Mouse (Mus musculus) ovary, postnatal 36 days (tissue): Measurements from ENCODE around the gene Gphn.
"Not testable (repeated sequence)": the region's sequence is repeated elsewhere in the genome, so short reads cannot be mapped to it uniquely, and the experiment has no call there.

Experiments
- DNase-seq: peaks from one replicate; pipeline ENCODE4 v3.0.0; 2022; ENCODE audit warnings: low spot score, mixed read lengths

The Gphn gene

GRCm38 (mm10) chr12:78356472-78356871 is 130.3 kb downstream of the Gphn start:
- no peak for DNase-seq

DNA sequence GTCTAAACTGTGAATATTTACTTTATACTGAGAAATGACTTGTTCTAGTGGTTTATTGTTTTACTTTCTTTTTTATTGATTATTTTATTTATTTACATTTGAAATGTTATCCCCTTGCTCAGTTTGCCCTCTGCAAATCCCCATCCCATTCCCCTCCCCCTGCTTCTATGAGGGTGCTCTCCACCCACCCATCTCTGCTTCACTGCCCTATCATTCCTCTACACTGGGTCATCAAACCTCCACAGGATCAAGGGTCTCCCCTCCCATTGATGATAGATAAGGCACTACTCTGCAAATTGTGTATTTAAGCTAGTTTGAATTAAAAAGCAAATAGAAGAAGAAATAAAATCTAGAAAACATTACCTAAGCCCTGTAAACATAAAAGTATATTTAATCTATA is 163.1 kb downstream of the Gphn start:
- no peak for DNase-seq

DNA sequence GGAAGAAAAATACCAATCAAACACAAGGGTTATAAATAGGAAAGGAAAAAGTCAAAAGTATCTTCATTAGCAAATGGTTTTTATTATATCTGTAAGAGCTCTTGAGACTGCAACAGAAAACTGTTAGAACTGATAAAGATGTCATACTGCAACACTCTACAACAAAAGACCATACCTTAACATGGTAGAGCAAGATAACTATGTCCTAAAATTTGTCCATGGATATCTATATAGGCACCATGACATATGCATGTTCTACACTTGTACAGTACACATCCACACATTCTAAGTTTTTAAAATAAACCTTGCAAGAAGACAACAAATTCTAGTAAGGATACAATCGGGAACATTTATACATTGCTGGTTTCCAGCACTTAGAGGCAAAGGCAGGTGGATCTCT is 169.1 kb downstream of the Gphn start:
- no peak for DNase-seq

- DNase-seq = not testable (repeated sequence)
Observed at GRCm38 (mm10) chr12:78407518-78407917, 181.3 kb downstream of the Gphn start.

GRCm38 (mm10) chr12:78522176-78522575 is 296.0 kb downstream of the Gphn start:
- no peak for DNase-seq

- no peak for DNase-seq
Observed at GRCm38 (mm10) chr12:78522804-78523394, 296.7 kb downstream of the Gphn start.

DNA sequence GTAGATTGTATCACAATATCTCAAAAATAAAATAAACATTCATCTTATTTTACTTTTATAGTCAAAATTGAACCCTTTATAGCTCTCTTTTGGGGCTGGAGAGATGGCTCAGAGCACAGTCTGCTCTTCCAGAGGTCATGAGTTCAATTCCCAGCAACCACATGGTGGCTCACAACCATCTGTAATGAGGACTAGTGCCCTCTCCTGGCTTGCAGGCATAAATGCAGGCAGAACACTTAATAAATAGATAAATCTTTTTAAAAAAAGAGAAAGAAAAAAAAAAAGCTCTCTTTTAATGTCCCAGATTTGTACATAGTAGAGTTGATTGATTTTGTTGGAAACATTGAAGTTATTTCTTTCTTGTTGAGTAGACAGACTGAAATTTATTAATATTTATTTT is 311.4 kb downstream of the Gphn start:
- not testable (repeated sequence) for DNase-seq

DNA sequence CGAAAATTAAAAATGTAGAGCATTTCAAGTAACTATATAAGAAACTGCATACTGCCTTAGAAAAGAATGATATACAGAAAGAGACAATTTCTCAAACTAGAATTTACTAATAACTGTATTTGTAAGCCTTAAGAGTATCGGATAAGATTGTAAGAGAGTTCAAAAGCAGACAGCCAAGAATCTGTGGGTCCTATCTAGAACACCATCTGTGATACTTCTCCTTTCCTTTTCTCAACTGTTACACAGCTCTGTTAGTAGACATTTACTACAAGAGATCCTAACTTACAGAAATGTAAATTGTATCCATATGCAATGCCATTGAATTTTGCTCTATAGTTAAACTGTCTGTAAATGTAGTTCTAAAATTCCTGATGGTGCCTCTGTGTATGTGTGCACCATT is 324.7 kb downstream of the Gphn start:
- no peak for DNase-seq

DNA sequence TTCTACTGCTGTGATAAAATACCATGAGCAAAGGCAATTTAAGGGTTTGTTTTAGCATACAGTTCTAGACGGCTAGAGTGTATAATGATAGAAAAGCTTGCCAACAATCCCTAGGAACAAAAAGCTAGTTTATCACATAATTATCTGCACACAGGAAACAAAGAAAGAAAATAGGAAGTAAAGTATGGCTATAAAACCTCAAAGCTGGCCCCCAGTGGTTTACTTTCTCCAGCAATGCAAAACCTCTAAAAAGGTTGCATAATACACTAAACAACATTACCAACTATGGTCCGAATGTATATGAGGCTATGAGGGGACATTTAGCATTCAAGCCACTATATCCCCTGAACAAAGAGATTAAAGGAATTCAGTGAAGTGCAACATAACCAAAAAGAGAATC is 405.6 kb downstream of the Gphn start:
- DNase-seq = no peak

GRCm38 (mm10) chr12:78639466-78639865 is 413.3 kb downstream of the Gphn start:
- no peak for DNase-seq

GRCm38 (mm10) chr12:78640086-78640485 is 413.9 kb downstream of the Gphn start:
- DNase-seq = no peak

DNA sequence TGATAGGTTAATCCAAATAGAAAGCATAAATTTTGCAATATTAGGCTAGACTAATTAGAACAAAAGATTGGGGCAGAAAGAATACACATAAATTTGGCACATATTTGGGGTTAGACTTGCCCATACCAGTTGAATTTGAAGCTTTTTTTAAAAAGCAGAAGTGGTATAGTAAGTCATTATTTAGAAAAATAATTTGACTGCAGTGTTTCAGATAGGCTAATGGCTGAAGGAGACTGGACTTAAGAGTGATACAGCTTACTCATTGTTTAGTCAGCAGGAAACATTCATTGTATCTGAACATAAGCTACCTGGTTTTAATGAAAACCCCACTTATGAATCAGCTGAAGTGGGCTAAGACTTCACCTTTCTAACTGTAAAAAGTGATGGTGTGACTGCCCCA is 415.0 kb downstream of the Gphn start:
- DNase-seq = no peak

DNA sequence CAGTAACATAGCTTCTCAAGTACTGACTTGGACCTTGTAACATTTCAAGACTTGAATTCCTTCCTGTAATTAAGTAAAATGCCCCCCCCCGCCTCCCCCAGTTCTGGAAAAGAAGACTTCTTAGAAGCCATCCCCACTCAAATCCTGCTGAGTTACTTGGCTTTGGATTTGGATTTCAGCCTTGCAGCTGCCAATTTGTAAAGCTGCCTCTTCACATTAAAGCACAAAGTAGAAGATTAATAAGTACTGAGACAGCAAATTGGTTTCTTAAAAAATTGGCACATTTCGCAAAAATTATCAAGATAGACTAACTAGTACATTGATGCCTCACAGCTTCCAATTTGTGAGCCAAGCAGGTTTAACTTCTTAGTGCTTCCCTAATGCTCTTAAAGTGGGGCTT is 417.5 kb downstream of the Gphn start:
- no peak for DNase-seq

GRCm38 (mm10) chr12:78645282-78645681 is 419.1 kb downstream of the Gphn start:
- no peak for DNase-seq

DNA sequence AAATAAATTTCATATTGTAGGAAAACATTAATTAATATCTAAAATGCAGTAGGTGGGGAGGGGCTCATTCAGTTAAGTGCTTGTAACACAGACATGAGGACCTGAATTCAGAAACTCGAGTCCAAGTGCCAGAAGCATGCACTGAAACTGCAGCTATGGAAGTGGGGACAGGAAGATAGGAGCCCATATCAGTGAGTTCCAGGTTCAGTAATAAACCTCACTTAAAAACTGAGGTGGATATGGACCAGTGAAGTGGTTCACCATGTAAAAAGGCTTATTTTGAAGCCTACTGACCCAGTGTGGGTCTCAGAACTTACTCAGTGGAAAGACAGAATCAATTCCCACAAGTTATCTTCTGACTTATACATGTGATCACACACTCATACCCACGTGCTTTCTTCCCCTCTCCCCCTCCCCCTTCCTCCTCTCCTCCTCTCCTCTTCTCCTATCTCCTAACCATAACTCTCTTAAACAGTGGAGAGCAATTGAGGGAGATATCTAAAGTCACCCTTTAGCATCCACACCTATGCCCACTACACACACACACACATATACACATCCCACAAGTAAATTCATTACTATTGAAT is 433.6 kb downstream of the Gphn start:
- DNase-seq = no peak

GRCm38 (mm10) chr12:78678101-78678806 is 452.1 kb downstream of the Gphn start:
- no peak for DNase-seq

DNA sequence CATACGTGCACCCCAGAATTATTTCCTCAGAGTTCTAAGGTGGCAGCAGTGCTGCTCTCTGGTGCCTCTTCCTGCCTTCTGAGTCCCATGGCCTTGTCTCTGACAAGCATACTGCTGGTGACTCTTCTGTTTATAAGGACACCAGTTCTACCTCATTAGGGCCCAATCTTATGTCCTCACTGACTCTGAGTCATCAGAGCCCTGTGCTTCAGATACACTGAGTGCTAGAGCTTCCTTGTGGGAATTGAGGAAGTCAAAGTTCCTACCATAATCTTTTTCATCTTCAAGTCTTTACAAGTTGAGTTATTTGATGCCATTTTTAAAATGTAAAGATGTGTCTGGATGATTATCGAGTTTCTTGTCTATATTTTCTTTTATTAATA is 452.6 kb downstream of the Gphn start:
- no peak for DNase-seq

DNA sequence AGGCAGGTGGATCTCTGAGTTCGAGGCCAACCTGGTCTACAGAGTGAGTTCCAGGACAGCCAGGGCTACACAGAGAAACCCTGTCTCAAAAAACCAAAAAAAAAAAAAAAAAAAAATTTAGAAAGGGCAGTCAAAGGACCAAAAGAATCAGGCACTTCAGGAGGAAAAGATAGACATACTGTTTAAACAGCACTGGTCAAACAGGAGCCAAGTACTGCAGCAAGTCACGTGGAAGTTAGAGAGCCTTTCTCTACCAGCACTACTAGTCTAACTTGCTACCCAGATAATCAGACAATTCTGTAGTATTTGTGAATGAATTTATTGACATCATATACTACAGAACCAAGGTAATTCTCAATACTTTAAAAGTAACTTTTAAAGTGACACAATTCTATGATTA is 454.9 kb downstream of the Gphn start:
- no peak for DNase-seq

DNA sequence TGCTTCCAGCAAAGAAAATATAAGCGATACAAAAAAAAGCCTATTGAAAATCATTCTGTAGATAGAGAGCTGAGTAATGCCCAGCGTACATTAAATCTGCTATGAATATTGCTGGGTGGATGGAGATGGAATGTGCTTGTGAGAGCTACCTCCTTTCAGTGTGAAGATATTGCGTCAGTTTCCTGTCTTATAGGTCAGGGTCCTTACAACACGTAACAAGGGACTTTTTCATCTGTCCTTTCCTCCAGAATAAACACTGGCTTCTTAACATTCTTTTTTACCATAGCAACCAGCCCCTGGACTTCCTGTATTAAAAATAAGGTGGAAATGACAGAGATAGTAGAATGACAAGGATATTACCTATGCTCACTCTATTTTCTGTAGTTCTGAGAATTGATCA is 456.1 kb downstream of the Gphn start:
- no peak for DNase-seq

DNA sequence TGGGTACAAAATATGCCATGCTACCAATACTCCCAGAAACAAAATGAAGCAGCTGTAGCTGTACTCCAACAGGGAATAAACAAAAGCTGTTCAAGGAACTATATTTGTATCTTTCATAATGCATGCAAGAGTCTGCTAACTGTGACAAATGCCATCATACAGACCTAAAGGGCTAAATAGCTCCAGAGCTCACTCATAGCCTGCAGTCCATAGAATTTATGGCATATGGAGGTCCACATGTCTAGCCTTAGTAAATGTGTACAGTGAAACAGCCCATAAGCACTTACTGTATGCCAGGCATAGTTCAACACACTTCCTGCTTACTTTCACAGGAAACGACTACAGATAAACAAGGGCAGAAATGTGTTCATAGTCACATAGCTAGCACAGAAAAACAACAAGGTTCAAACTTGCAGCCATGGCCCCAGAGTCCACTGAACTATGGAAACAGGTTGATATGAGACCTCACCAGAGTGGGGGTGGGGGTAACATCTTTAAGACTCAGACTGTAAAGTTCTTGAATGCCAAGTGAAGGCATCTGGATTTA is 459.6 kb downstream of the Gphn start:
- no peak for DNase-seq

- DNase-seq = no peak
Observed at GRCm38 (mm10) chr12:78688876-78689275, 462.7 kb downstream of the Gphn start.

DNA sequence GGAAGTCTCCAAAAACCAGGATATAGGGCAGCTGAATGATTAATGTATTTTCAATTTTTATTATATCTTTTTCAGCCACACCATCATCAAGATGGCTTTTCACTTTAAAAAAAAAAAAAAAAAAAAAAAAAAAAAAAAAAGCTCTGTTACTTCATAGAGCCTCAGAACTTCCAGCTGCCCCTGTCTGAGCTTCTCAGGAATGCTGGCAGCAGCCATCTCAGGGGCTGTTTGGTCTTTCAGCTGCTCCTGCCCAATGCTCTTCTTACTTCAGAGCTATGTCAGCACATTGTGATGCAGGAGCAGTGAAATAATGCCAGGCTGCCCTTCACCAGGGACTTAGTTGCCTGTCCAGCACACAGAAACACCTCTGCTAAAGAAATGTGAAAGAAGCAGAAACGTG is 465.1 kb downstream of the Gphn start, which contains the start of gene Fam71d:
Gene Fam71d (plus strand): TSS at position 211 of the 400 bp plus-strand sequence.
- DNase-seq = no peak

- DNase-seq = no peak
Observed at GRCm38 (mm10) chr12:78693281-78693680, 467.1 kb downstream of the Gphn start.
